Mouse (Mus musculus) thymus, adult 18-20 months (tissue): ENCODE data around the gene Pmm2.

Experiments
- DNase-seq, 2 experiments: peaks; one replicate each; pipeline ENCODE4 v3.0.0; 2022; ENCODE audit warnings: mixed read lengths in 2 of 2

Pmm2 gene

DNA sequence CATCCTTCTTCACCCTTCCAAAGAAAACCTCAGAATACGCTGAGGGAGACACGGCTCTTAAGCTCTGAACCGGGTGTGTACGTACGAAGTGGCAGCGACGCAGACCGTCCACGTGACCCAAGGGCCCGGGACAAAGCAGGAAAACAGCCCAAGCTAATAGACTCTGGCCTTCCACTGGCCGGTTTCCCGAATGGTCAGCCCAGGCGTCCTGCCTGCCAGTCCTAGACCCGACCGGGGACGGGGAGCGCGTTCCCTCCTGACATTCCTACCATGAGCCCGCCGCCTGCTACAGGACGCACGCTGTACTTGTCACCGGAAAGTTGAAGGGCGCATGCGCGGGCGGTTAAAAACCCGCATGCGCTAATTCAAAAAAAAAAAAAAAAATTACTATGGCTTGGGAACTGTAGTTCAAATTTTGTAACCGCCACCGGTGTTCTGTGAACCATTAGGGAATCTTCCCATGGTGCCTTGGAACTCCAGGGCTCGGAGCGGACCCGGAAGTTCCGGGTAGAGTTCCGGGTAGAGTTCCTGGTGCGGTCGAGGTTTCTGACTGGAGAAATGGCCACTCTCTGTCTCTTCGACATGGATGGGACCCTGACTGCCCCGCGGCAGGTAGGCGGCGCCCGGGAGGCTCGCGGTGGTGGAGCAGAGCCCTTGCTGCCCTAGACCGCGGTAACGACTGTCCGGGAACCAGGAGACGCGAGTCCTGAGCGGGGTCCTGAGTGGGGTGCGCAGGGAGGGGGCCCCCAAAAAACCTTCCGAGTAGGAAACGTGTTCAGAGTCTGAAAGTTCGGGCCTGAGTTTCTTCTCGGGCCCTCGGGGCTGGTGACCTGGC lies at the start of gene Pmm2, which contains the start of gene Tmem186:
Gene Pmm2 (plus strand): TSS at position 458 of the 835 bp plus-strand sequence.
Gene Tmem186 (minus strand): TSS at position 496 of the 835 bp plus-strand sequence.
- DNase-seq, result peak; percentile 61 to 70

DNA sequence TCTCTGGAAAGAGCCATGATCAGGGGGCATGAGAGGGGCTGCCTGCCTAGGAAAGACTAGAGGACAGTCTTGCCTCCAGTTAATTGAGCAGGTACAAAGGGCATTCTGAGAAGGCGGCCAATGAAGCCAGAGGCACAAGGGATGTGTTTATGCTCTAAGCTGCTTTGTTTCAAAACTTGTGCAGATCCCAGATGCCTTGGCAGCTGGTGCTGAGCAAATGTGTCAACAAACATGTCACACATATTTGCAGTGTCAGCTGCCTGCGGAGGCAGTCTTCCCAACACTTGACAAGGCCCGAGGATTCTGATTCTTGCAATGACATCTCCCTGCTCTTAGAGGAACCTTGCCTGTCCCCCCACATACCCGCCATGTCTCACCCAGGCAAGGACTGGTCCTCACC lies 42.1 kb upstream of the Pmm2 start:
- DNase-seq, result no peak

DNA sequence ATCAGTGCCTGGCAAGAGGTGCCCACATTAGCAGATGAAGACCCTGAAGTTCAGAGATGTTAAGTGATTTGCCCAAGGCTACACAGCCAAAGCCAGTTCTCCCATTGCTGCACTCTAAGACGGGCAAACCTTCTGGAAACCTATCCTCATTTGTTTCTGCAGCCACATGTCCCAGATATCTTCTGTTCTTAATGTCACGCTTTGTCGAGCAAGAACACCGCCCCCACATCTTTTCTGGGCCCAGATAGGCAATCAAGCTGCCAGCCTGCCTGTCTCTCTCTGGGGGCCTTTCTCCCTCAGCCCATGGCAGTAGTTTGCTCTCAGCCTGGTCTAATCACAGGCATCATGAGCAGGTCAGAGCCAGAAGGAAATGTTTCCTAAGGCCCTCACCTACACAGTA lies 41.1 kb upstream of the Pmm2 start:
- no peak for DNase-seq

DNA sequence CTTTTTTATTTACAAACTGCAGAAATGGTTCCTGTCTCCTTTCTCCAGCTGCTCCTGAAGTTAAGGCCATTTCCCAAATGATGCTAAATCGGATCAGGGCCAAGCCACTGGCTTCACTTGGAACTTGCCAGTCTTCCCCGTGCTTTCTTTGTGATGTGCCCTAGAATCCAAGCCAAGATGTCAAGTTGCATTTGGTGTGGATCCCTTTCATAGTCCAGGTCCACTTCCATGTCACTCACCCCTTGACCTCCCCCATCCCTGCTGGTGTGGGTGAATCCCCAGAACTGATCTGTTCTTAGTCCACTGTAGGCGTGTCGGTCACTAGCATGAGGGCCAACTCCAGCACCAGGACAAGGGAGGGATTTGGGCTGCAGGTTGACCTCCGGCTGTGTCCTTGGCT lies 40.0 kb upstream of the Pmm2 start:
- DNase-seq, result no peak

DNA sequence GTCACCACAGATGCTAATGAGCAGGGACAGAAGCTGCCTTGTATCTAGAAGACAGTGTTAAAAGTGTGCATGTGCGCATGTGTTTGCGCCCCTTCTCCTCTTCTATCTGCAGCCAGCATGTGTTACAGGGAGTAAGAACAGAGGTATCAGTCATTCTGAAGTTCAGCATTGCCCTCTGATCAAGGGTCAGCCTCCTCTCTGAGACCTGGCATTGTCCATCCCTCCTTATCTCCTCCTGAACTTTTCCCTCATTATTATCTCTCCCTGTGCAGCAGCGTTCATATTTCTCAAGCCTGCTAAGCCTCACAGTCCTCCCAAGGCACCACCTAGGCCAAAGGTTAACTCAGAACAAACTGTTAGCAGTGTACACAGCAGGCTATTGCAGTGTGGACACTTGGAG lies 33.7 kb upstream of the Pmm2 start:
- DNase-seq, result no peak

DNA sequence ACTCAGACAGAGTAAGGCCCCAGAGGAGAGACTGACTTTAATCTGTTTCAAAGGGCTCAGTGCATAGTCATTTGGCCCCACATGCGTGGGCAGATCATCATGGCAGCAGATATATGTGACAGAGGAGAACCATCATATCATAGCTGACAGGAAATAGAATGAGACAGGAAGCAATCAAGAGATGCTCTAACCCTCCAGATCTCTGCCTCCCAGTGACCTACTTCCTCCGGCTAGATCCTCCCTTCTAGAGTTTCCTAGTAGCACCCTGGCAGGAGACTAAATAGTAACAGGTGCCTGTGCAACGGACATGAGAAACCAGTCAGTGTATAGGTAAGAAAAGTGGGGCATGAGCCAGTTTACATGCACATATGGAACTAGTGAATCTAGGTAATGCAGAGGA lies 27.1 kb upstream of the Pmm2 start:
- DNase-seq, result peak in 1 of 2 experiments; percentile 23

DNA sequence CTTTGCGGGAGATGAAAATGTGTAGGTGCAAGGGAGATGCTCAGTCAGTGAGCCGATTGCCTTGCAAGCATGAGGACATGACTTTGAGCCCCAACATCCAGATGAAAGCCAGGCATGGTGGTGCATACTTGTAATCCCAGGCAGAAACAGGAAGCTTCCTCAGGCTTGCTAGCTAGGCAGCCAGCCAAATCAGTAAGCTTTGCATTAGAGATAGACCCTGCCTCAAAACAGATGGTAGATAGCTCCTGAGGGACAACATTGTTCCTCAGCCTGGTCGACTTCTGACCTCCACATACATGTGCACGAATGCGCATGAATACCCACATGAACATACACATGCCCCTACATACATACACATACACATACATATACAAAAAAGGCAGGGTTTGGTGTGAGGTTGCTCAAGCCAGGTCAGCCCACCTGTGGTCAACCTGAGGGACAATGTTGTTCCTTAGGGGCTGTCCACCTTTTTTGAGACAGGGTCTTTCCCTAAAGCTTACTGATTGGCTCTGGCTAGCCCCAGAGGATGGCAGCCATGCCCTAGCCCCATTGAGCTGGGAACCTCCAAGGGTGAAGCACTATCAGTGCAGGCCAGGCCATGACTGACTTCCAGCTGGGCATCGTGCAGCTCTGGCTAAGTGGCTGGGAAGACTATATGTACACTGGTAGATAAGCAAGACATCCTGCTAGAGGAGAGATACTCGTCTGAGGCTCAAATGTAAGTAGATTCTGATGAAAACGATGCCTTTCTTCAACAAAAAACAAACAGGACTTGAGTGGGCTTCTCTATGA lies 25.1 kb upstream of the Pmm2 start:
- no peak for DNase-seq

DNA sequence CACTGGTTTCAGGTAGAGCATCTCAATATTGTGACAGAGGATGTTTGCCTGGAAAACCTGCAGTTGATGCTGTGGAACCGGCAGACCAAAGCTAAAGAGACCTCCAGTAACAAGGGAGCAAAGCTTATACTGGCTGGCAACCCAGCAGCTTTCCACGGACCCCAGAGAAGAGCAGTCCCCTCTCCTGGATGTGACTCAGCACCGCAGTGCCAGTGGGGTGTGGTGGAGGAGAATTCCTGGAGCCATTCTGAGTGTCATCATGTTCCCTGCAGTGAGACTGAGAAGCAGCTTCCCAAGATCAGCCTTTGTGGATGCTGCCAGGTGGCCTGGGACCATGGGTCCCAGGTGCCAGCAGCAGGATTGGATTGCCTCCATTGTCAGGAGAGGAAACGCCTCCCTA lies 24.4 kb upstream of the Pmm2 start:
- no peak for DNase-seq

DNA sequence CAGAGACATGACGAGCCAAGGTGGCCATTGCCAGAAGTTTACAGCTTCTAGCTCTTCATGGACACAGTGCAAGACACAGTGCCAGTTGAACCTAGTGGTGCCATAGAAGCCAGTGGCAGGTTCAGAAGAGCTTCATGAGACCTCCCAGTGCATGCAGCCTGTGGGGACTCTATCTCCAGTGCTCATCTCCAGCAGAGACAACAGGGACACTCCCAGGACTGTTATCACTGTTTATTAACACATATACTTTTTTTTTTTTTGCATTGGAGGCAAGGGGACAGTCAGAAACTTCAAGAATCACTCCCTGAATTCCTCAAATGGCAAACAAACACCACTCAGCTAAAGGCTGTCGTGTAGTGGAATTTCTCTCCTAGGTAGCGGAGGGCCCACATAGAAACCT lies 24.0 kb upstream of the Pmm2 start:
- DNase-seq, result no peak

DNA sequence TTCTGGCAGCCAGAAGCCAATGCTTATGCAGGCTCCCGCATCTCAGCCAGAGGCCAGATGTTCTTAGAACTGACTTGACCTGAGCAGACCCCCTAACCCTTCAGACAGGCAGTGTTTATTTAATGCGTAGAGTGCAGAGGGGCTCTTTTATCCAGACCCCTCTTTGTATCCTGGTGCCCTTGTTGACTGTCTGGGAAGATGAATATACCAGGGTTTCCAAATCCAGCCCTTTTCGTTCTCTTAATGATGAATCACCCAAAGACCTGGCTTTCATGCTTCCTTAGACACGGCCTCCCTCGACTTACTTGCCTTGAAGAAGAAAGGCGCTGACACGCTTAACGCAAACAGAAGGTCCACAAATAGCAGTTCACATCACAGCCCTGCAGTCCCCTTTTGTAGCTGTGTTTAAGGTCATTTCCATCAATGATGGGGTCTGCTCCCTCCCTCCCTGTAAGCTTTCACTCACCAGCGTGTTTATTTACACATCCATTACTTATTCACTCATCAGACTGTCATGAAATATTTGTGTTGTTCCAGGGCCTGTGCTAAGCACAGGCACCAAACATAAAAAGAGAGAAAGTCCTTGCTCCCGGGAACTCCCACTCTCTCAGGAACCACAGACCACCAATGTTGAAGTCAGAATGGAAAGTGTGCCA lies 17.7 kb upstream of the Pmm2 start:
- DNase-seq, result no peak

DNA sequence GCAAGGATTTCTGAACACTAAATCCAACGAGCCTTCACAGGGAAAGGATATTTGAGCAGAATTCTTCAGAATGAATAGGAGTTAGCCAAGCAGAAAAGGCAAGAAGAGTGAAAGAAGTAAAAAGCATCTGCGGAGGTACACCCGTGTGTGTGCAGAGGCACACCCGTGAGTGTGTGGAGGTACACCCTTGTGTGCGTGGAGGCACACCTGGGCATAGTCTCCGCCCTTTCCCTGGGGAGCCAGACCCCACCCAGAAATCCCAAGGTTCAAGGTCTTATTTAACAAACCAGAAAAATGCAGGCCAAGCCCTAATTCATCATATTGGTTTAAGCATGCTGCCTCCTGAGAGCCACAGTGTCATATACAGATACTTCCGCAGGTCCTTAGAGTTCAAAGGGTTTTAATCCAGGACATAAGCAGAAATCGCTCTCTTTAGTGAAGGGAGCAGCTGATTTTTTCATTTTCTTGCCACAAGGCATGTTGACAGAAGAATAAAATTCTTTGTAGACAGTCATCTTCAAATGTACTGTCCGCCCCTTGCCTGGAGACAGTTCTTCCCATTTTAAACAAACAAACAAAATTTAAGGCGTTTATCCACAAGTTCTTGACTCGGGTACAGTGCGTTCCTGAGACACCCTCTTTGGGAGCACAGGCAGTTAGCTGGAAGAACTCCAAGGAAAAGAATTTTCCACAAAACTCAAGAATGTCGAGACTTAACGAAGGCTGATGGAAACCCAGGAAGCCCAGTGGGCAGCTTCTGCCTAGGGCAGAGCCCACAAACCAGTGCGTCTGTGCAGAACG lies 17.0 kb upstream of the Pmm2 start:
- DNase-seq, result no peak

DNA sequence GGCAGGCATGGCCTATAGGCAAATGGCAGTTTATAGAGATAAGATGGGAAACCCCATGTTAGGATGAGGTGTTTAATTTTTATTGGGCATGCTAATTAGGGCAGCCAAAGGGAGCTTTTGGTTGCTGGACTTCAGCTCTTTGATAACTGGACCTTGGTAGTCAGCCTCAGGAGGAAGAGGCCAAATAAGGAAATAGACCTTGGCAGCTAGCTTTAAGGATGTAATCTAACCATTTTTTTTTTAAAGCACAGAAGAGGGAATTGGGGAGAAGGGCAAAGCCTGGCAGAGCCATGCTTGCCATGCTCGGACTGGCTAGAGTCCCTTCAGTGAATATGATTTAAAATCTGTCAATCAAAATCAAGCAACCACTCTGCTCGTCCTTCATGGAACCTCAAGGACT lies 7.1 kb upstream of the Pmm2 start:
- DNase-seq, result no peak

DNA sequence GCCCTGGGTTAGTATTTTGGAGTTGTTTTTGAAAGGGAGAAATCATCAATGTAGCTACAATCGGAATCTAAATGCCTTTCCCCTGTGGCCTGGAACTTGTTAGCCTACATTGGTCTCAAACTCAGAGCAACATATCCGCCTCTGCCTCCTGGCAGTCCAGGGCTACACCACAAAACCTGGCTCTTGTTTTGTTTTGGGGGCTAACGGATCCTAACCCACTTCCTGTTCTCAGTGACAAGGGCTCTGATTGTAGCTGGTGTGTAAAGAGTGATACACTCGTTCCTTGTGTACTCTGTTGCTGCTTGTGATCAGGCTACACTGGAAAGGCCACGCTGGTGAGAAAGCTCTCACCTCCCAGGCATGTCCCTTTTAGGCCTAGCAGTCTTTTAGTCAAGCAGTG lies 6.0 kb upstream of the Pmm2 start:
- DNase-seq, result no peak

DNA sequence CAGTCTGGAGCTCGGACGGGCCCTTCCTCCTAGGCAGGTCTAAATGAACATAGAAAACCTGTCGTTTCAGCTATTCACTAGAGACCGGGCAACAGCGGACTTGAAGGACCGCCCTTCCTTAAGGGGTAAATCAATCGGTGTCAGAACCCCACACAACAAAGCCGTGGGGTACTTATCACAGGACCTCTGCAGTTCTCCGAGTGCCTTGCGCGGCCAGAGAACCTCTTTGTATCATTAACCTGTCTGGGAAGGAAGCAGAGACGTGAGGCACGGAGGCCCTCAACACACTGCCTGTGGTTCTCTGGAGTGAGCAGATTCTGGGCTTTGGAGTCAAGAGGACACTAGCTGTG lies 632 bp upstream of the Pmm2 start:
- peak in 1 of 2 experiments; percentile 13 for DNase-seq

DNA sequence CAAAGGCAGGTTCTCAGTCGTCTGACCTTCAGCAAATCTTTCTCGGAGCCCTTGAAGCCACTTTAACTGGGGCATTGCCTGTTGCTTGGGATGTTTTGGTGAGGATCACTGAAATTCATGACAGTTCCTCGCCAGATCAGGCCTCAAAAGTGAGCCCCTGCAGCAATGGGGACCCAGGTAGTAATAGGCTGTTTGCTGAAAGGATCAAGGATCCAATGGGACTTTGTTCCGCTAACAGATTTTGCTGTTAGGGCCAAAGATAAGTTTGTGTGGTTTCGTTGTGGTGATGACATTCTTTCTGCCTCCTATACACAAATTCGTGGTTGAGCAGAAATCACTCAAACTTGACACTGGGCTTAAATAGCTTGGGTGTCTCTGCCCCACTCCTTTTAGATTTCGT lies 657 bp downstream of the Pmm2 start:
- no peak for DNase-seq

DNA sequence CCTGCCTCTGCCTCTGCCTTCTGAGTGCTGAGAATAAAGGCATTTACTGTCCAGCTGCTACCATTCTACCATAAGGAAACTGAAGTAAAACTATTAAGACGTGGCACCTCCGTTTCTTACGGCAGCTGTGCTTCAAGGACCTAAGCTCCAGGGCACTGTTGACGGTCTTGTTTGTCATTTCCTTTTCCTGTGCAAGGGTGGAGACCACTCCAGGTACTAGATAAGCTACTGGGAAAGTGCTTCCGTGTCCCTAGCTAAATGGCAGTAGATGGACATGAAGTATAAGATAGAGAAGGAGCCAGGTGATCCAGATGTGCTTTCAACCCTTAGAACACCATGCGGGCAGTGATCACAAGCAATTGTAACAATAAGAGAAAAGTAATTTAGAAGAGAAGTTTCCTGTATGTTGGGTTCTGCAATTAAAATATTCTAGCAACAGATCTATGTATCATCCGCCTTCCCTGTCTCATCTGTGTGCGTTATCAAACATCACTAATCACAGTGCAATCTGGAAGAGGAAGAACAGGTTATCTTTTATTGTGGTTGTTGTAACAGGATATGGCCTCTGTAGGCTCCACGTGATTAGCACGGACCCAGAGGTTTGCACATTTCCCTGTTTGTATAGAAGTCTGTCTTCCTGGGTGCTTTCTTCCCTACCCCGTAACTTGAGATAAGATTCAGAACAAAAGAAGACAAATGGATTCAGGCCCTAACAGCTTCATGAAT lies 2.2 kb downstream of the Pmm2 start:
- no peak for DNase-seq

DNA sequence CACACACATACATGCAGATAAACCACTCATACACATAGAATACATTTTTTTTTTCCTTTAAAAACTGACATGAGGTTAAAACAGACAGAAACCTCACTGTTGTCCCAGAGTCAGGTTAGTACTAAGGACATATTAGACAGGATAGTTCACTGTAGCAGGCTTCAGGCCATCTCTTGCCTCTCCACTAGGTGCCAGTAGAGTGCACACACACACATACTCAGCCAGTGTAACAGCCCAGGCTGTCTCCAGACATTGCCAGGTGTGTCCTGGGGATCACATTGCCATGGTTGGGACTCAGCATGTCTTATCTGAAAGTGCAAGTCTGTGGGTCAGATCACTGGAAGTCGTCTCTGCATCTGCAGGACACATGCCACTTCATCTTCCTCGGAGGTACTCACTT lies 6.4 kb downstream of the Pmm2 start:
- DNase-seq, result peak in 1 of 2 experiments; percentile 19

DNA sequence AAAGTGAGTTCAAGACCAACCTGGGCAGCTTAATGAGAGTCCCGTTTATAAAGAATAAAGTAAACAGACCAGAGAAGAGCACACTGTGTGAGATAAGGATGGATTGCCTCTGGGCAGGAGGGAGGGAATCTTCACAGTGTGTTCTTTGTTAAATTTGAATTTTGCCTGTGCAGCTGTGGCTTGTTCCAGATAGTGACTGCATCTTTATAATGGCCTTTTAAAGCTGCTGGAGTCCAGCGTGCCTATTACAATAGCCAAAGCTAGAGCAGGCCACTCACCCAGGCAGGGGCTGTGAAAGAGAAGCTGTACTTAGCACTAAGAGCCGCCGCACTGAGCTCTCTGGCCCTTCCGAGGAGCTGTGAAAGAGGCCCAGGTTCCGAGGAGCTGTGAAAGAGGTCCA lies 8.1 kb downstream of the Pmm2 start:
- no peak for DNase-seq

DNA sequence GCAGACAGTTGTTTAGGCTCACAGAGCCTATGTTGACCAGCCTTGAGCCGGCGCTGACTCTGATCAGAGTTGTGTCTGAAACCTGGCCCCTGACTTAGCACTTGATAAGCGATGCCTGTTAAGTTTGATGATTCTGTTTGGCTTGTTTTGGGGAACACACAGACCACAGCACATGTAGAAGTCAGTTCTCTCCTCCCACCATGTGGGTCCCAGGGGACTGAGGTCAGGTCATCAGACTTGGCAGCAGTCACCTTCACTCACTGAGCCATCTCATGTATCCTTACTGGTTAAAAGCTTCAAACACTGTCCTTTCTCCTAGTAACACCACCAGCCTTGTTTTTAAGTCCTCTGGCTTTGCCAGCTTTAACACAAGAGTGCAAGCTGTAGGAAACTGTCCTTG lies 12.5 kb downstream of the Pmm2 start:
- no peak for DNase-seq

DNA sequence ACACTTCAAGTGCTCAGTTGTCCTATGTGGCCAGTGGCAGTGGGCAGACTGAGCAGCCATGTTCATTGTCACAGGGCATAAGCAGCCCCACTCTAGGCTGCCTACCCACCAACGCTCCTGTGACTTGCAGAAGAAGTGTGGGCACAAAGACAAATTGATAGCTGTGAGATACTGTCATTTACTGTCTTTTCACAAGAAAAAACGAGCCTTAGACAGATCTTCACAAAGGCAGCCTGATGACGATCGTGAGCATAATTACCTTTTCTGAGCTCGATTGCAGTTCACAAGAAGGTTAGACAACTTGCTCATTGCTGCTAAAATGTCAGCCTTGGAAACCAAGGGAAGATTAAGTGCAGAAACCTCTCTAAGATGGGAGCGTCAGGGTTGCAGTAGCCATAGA lies 17.6 kb downstream of the Pmm2 start:
- DNase-seq, result no peak

DNA sequence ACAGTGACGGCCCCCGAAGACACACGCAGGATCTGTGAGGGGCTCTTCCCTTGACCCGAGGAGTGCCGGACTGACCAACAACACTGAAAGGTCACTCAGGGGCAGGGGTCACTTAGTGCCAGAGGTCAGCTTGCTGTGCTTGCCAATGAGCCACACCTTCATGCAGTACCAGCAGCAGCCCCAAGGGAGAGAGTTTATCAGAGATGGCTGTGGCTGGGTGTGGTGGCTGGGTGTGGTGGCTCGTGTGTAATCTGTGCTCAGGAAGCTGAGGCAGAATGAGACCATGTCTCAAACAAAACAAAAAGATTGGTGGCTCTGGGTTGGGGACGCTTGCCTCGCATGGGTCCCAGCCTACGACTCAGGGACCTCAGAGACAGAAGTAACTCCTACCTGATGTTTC lies 18.1 kb downstream of the Pmm2 start:
- DNase-seq, result no peak

DNA sequence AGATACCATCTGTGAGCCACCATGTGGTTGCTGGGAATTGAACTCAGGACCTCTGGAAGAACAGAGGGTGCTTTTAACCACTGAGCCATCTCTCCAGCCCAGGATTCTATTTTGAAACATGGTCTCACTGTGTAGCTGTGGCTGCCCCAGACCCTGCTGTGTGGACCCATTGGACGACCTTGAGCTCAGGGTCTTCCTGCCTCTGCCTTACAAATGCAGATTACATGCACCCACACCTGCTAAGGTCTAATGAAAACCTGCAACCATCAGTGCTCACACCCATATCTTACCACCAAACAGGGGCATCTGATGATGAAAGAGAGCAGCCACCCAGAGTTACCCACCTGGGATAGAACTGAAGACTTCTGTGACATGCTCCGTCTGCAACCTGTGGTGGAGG lies 18.8 kb downstream of the Pmm2 start:
- DNase-seq, result no peak
